Mouse (Mus musculus) urinary bladder, postnatal 4 days (tissue): Measurements from ENCODE around the gene Cnot10.

Experiments used
- DNase-seq, 2 experiments: peaks; one replicate each; pipeline ENCODE4 v3.0.0; 2021 to 2022; ENCODE audit warnings: low spot score in 2 of 2

Cnot10 gene

GRCm38 (mm10) chr9:114584183-114585016 is 55.6 kb downstream of the Cnot10 start:
- no peak for DNase-seq

GRCm38 (mm10) chr9:114583812-114584182 is 56.2 kb downstream of the Cnot10 start:
- peak; percentile 57 to 74 for DNase-seq

- no peak for DNase-seq
Observed at GRCm38 (mm10) chr9:114578646-114579045, 61.3 kb downstream of the Cnot10 start.

GRCm38 (mm10) chr9:114576001-114576400 is 64.0 kb downstream of the Cnot10 start:
- DNase-seq: no peak

GRCm38 (mm10) chr9:114573528-114573927 is 66.5 kb downstream of the Cnot10 start:
- no peak for DNase-seq

GRCm38 (mm10) chr9:114568682-114569474 is 71.1 kb downstream of the Cnot10 start:
- DNase-seq: no peak

GRCm38 (mm10) chr9:114564667-114565066 is 75.3 kb downstream of the Cnot10 start:
- DNase-seq: no peak

- DNase-seq: no peak
Observed at GRCm38 (mm10) chr9:114563761-114564606, 76.0 kb downstream of the Cnot10 start, which contains the start of gene Trim71. Gene Trim71 (minus strand): TSS chr9:114564369.

- DNase-seq: no peak
Observed at GRCm38 (mm10) chr9:114562919-114563751, 76.8 kb downstream of the Cnot10 start.

- no peak for DNase-seq
Observed at GRCm38 (mm10) chr9:114562031-114562918, 77.7 kb downstream of the Cnot10 start.

- no peak for DNase-seq
Observed at GRCm38 (mm10) chr9:114561671-114561971, 78.4 kb downstream of the Cnot10 start.

- DNase-seq: no peak
Observed at GRCm38 (mm10) chr9:114560771-114561670, 79.0 kb downstream of the Cnot10 start.

GRCm38 (mm10) chr9:114560141-114560540 is 79.8 kb downstream of the Cnot10 start:
- no peak for DNase-seq

GRCm38 (mm10) chr9:114557086-114557485 is 82.9 kb downstream of the Cnot10 start:
- DNase-seq: no peak

- no peak for DNase-seq
Observed at GRCm38 (mm10) chr9:114556276-114556855, 83.6 kb downstream of the Cnot10 start.

- DNase-seq: no peak
Observed at GRCm38 (mm10) chr9:114554355-114554979, 85.5 kb downstream of the Cnot10 start.

- DNase-seq: no peak
Observed at GRCm38 (mm10) chr9:114553828-114554227, 86.2 kb downstream of the Cnot10 start.

GRCm38 (mm10) chr9:114550033-114550432 is 90.0 kb downstream of the Cnot10 start:
- no peak for DNase-seq
